Mouse (Mus musculus) kidney, adult 18-20 months (tissue): ENCODE data around the gene Cdh15.

Source experiments
- DNase-seq: peaks from one replicate; pipeline ENCODE4 v3.0.0; 2021

Gene Cdh15

DNA sequence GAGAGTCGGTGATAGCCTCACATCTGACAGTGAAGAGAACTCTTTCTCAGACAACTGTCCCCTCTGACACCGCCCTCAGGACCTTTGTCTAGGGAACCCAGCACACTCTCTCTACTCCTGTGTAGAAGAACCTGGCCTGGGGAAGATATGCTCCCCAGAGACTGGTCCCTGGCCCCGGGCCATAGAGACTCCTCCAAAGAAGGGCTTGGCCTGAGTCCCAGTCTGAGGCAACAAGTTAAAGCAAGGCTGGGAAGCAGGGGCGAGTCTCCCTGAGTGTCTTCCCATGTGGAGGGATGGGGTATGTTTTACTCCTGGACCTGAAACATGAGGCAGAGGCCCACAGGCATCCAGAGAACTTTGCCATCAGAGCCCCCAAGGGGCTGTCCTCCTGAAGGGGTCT lies 2.1 kb upstream of the Cdh15 start:
- DNase-seq: no peak

DNA sequence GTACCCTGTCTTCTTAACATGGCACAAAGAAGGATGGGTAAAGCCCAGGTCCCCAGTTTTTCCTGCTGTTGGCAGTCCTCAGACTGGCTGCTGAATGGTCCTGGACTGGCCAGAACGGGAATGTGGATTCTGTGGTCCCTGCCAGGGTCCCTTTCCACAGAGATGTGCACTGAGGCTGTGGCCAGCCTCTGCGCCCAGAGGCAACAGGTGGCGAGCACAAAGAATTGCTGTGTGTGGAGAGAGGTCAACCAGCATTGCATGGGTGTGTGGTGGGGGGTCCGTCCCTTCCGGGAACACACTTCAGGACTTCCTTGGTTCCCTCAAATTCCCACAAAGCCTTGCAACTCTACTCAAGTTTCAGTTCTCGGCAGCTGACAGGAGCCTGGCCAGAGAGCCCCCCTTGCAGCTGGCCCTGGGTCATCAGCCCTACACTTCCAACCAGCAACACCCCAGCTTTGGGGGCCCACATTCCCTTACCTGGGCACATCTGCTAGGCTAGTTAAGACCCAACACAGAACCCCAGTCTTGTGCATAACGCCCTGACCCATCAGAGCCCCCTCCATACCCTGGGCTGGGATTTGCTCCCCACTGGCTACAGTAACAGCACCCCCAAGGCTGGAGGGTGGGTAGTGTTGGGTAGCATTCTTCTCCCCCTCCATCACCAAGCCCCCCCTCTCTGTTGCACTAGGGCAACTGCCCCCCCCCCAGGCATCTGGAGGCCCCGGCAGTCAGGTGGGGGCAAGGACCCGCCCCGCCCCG lies 1.6 kb downstream of the Cdh15 start:
- DNase-seq: no peak

GRCm38 (mm10) chr8:122850641-122851240 lies 3.0 kb downstream of the Cdh15 start:
- no peak for DNase-seq

DNA sequence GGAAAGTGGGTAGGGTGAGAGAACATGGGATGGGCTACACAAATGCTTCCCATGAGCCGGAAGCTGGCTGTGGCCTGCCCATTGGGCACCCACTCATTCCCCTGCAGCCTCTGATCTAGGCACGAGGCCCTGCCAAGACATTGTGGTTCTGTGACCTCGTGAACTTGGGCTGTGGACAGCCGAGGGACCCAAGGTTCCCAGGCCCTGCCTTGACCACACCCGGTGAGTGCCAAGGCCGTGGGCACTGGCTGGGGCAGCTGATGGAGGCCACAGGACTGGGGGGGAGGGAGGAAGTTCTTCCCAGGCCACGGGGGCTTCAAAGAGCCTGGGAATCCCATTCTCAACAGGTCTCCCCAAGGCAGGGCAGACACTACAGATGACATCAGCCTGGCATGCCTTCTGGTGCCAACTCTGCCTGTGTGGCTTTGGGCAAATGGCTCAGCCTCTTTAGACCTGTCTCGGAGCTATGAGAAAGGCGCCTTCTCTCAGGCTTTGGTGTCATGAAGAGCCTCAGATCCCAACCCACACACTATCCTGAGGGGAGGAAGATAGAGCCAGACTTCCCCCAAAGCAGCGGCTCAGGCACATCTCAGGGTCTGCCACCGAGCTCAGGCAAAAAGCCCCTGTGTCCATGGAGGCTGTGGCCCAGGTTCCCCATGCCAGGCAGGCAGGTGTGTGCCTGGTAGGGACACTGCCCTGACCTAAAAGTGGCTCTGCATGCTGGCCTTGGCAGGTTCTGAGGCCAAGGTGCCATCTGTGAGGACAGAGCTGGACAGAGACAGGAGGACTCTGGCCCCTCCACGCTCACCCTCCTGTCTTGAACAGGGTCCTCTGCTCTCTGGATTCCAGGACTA lies 4.2 kb downstream of the Cdh15 start:
- DNase-seq: no peak

DNA sequence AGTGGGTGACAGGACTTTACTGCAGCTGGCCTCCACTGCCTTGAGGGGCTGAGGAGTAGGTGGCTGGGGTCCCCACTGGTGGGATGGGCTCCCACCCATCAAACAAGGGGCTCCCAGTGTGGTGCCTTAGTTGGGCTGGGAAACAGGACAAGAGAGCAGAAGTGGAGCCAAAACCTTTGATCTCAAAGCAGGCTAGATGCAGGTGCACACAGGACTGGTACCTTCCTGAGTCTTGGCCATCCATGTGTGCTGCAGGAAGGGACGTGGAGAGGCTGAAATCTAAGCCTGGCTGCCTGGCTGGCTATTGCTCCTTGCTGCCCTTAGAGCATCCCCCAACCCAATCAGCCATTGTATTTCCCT lies 4.8 kb downstream of the Cdh15 start:
- no peak for DNase-seq

DNA sequence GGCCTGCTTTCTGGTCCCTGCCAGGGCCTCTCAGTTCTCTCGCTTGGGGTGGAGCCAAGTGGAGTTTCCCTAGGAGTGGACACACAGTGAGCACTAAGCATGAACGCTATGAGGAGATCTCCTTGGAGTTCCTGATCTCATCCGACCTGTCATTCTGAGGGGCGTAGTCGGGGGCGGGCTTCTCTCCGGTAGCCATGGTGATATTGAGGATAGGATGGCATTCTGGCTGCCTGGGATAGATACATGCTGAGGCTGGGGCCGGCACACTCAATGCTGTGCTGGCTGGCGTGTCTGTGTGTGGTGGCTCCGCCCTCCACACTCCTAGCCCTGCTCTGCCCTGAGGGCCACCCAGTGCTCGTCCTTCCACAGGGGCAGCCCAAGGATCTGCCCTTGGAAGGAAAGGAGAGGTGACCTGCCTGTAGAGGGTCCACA lies 5.6 kb downstream of the Cdh15 start:
- no peak for DNase-seq

DNA sequence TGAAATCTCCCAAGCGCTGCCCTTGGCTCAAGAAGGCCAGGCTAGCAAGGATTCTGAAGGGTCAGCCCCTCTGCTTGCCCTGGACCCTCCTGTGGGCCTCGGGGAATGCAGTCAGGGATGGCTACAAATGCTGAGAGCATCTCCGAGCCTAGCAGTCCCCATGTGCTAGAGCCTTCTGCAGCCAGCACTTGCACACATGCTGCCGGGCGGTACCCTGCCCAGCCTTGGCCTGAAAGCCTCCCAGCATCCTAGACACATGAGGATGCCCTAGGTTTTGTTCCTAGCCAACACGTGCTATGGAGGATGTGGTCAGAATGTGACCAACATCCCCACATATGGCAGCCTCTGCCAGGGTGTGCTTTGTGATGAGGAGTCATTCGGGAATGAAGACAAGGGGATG lies 6.6 kb downstream of the Cdh15 start:
- no peak for DNase-seq

DNA sequence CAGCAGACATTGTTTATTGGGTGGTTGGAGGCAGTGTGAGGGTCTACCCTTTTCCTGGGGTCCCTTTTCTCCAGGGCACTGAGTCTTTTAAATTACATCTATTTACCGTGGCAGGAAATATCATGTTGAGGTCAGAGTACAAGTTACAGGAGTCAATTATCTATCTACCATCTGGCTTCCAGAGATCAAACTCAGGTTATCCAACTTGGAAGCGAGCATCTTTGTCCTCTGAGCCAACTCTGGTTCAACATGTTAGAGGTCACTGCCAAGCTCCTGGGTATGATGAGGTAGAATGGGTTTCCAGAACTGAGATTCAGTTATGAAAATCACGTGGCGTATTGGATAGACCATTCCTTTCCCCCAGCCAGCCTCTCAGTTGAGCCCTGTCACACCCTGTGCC lies 7.4 kb downstream of the Cdh15 start:
- DNase-seq: no peak

GRCm38 (mm10) chr8:122856288-122856687 lies 8.5 kb downstream of the Cdh15 start:
- DNase-seq: no peak

DNA sequence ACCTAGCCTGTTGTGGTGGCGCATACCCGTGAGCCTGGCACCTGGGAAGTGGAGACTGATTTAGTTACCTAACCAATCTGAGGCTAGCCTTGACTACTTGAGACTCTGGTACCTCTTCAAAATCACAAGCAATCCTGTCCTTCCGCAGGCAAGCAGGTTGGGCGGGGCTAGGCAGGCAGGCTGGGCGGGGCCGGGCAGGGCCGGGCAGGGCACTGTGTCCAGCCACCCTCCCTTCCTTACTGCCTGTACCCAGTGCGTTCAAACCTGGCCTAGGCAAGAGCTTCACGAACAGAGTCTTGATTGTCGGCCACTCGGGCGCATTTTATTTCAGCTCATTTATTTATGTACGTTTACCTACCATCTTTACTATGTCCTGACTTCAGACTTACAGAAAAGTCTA lies 12.1 kb downstream of the Cdh15 start:
- DNase-seq: no peak

DNA sequence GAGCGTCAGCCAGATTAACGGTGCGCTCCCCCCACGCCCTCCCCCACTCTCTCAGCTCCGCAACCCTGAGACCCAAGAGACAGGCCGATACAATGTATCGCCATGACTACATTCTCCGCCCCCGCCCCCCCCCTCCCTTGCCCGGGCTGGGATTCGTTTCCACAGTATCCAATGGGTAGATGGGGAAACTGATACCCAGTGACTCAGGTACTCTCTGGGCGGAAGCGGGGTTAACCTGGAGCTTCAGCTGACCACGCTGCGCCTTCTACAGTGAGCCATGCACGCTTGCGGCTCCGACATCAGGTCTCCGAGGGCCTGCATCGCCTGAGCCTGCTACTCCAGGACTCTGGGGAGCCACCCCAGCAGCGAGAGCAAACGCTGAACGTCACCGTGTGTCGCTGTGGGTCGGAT lies 17.0 kb downstream of the Cdh15 start:
- DNase-seq: no peak

DNA sequence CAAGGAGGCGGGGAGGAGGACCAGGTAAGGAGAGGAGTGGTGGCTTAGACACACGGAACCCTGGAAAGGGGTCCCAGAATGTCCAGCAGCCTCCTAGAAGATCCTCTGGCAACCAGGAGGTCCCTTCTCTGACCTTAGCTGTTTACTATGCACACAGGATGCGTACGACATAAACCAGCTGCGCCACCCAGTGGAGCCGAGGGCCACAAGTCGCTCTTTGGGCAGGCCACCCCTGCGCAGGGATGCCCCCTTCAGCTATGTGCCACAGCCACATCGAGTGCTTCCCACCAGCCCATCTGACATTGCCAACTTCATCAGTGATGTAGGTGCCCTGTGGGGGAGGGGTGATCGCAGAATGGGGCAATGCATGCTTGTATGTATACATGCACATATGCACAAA lies 17.7 kb downstream of the Cdh15 start:
- DNase-seq: no peak

DNA sequence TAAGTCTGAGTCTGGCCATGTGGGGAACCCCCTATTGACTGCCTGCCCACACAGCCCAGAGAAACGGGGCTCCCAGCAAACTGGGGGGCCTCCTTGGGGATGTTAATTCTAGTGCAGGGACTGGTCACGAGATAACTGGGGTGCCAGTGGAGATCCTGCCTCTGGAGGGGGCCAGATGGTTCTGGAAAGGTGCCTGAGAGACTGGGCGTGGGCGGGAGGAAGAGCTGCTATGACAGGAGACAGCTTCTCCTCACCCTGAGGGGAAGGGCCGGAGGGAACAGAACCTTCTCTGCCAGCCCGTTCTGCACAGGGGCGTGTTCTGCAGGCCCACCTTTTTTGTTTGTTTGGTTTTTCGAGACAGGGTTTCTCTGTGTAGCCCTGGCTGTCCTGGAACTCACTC lies 18.5 kb downstream of the Cdh15 start:
- no peak for DNase-seq

GRCm38 (mm10) chr8:122867982-122868381 lies 20.2 kb downstream of the Cdh15 start:
- DNase-seq: no peak

- DNase-seq: no peak
Measured at GRCm38 (mm10) chr8:122870377-122870863, 22.7 kb downstream of the Cdh15 start.

GRCm38 (mm10) chr8:122871663-122872062 lies 23.9 kb downstream of the Cdh15 start:
- DNase-seq: no peak

DNA sequence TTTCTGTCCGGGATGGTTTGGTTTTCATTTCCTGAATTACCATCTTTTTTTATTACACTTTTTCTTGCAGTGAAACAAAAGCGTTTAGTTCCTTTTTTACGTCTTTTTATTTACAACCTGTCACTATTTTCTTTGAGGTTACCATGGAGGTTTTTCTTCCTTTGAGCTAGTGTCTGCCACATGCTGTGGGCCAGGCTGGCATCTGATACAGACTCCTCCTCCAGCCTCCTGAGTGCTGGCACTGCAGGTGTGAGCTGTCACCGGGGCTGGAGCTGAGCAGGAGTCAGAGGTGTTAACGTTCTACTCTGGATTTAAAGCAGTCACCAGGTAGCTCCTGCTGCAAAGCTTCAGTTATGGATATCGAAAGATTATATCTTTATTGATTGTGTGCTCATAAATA lies 25.4 kb downstream of the Cdh15 start:
- no peak for DNase-seq

- no peak for DNase-seq
Measured at GRCm38 (mm10) chr8:122875186-122875585, 27.4 kb downstream of the Cdh15 start.

DNA sequence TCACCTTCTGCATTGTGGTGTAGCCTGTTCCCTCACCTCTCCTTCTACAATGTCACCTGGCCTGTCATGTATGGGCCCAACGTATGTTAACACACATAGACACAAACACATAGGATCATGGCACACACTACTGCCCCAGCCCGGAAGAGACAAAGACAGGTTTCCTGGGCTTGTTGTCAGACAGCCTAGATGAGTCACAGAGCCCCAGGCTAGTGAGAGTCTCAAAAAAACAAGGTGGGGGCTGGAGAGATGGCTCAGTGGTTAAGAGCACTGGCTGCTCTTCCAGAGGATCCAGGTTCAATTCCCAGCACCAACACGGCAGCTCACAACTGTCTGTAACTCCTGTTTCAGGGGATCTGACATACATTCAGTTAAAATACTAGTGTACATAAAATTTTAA lies 30.5 kb downstream of the Cdh15 start:
- DNase-seq: no peak

DNA sequence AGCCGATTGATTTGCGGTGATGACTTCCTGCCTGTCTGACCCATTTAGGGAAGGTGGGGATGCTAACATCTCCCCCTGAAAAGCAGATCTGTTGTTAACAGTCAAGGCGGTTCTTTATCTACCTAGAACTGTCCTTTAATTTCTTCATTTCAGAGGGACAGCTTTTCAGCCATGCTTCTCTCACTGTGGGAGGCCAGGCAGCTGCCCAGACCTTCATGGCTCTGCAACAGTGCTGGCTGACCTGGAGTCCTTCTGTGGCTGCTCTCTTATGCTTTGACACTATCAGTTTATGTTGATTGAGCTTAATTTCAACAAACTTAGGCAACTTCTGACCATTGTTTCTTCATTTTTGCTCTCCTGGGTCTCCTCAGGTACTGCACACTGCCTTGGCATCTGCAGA lies 32.5 kb downstream of the Cdh15 start:
- DNase-seq: no peak

DNA sequence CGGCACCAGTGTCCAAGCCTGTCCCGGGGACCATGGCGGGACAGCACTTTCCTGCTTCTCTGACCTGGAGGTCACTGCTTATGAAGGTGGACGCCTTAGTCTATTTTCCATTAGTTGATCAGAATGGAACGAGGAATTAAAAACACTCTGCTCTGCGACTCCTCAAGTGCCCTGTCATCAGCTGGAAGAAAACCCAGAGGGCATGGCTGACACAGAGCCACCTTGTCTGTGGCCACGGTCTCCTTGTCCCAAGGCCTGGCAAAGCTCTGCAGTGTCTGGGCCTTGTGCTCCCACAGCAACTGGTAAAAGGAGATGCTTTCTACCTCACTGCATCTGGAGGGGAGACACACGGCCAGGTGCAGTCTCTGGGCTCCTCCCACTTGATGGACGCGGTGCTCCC lies 35.9 kb downstream of the Cdh15 start:
- DNase-seq: no peak

DNA sequence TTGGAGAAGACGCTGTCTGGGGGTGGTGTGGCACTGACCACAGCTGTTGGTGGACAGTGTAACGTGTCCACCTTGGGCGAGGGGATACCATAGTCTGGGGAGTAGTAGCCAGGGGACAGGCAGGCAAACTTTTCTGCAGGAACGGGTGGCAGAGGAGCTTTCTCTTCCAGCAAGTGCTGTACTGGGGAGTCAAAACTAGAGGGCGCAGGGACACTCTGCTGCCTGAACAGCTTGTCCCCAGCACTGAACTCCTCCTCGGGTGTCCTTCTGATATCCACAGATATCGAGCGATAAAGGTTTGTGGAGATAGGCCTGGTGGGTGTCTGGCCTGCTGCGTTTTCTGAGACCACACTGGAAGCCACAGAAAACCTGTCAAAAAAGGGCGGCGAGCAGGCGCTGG lies 43.7 kb downstream of the Cdh15 start:
- DNase-seq: no peak

GRCm38 (mm10) chr8:122893451-122893850 lies 45.7 kb downstream of the Cdh15 start:
- no peak for DNase-seq

DNA sequence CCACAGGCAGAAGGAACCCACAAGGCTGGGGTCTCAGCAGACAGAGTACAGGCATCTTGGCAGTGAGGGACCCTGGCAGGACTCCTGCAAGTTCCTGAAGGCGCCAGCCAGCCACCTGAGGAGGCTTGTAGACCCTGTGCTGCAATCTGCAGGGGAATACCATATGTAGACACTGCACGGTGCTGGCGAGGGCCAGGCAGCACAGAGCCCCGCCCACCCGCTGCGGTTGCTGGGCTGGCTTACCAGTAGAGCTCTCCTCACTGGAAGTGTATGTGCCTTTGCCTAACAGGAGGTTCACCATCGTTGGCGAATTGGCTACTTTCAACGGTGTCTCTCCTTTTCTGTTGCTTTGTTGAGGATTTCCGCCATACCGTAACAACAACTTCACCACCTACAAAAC lies 48.6 kb downstream of the Cdh15 start:
- no peak for DNase-seq
